Mouse (Mus musculus) midbrain, embryonic 13.5 days (tissue): ENCODE results near the gene Sema3b. TPM values are rescaled to one million over a fixed set of nuclear protein-coding genes. Genes with fewer than 3 reads are reported as not detected.

Experiments used
- ATAC-seq: fragments of 200-750 bp; cut with Nextera tagmentation; 2 replicates; pipeline ENCODE4 v1.8.0; 2017; ENCODE audit warnings: mild to moderate bottlenecking, moderate TSS enrichment, moderate library complexity
- H3K27ac ChIP-seq: fragments of 300-500 bp; sonication (generic); 2 replicates; pipeline ENCODE4 v1.5.1; 2015; ENCODE audit warnings: inconsistent platforms, mild to moderate bottlenecking, moderate library complexity
- H3K27me3 ChIP-seq: fragments of 300-500 bp; sonication (generic); 2 replicates; pipeline ENCODE4 v1.6.1; 2015; ENCODE audit warnings: mild to moderate bottlenecking, inconsistent platforms
- H3K36me3 ChIP-seq: fragments of 300-500 bp; sonication (generic); 2 replicates; pipeline ENCODE4 v1.6.1; 2015; ENCODE audit warnings: mild to moderate bottlenecking, inconsistent platforms
- H3K4me1 ChIP-seq: fragments of 300-500 bp; sonication (generic); replicated peaks from 2 replicates; pipeline ENCODE4 v1.6.1; 2015; ENCODE audit warnings: inconsistent platforms
- H3K4me2 ChIP-seq: fragments of 300-500 bp; sonication (generic); replicated peaks from 2 replicates; pipeline ENCODE4 v1.6.1; 2015; ENCODE audit warnings: moderate library complexity, mild to moderate bottlenecking, inconsistent platforms
- H3K4me3 ChIP-seq: fragments of 300-500 bp; sonication (generic); replicated peaks from 2 replicates; pipeline ENCODE4 v1.5.1; 2015; ENCODE audit warnings: mild to moderate bottlenecking, inconsistent platforms
- H3K9ac ChIP-seq: fragments of 300-500 bp; sonication (generic); replicated peaks from 2 replicates; pipeline ENCODE4 v1.6.1; 2015; ENCODE audit warnings: mild to moderate bottlenecking, inconsistent platforms
- H3K9me3 ChIP-seq: fragments of 300-500 bp; sonication (generic); 2 replicates; pipeline ENCODE4 v1.6.1; 2016; ENCODE audit warnings: mild to moderate bottlenecking, inconsistent platforms
- WGBS: fragments of 180-500 bp; shearing (Covaris S2); methylation state at CpG from one replicate; pipeline ENCODE4 v1.1.7; 2015; 5-methylcytosine and 5-hydroxymethylcytosine counted together
- polyA plus RNA-seq: library from polyadenylated mRNA; unstranded; fragments of >200 nt; fragmentation: Nextera tagmentation; extraction: Ambion mirVana; gene quantifications from 2 replicates; pipeline ENCODE4 v1.2.1, GENCODE M21; 2015

The Sema3b gene
- polyA plus RNA-seq, 1 experiment from 2014 or later: 2.7 TPM

DNA sequence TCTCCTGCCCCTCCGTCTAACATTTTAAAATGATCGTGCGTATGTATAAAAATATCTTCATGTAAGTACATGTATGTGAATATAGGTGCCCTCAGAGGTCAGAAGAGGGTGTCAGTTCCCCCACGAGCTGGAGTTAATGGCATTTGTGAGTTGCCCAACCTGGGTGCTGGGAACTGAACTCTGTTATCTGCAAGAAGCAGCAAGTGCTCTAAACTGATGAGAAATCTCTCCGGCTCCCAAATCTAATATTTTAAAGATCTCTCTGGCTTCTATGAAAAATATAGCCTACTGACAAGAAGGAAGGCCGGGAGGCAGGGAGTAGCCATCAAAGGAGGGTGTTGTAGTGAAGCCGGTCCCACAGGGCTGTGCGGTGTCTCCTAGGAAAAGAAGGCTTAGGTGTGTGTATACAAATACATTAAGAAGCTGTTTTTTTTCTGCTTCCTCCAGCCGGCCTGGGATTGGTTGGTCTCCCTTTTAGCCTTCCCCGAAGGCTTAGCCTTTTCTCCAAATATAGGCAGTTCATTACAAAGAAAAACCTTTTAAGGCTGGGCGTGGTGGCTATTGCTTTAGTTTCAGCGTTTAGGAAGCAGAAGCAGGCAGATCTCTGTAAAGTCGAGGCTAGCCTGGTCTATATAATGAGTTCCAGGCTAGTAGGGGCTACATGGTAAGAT lies 34.6 kb upstream of the Sema3b start:
- Histone ChIP-seq H3K9ac (peak overlapping the region; percentile 63; the same call in 1 of the 2 replicates), H3K4me2 (peak overlapping the region; percentile 58), H3K36me3 (no peaks in the 10 kb centered on the region), H3K4me1 (peaks cover 36% of the 10 kb centered on the region), H3K9me3 (no peaks in the 10 kb centered on the region), H3K4me3 (peak overlapping the region; percentile 38; the same call in 1 of the 2 replicates), H3K27me3 (no peaks in the 10 kb centered on the region), H3K27ac (no peak overlapping the region)
- 95% methylated on average over 13 of the region's 13 CpGs for WGBS
- no peak for ATAC-seq

DNA sequence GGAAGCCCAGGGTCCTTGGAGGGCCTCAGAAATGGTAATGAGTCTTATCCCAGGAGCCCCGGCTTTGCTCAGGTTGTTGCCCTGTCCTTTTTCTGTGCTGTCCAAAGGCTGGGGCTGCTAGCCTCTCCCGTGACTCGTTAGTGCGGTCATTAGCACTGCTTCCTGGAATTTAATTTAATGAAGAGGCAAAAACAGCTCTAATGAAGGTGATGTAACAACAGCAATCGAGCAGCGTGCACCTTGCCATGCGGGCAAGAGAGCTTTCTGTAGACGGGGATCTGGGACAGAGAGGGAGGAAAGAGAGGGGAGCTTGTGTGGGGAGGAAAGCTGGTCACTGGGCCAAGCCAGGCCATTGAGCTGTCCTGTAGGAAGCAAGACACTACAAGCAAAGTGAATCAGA lies 32.6 kb upstream of the Sema3b start:
- Histone ChIP-seq H3K27ac (peak overlapping the region; percentile 21; the same call in 1 of the 2 replicates), H3K4me1 (peaks cover 49% of the 10 kb centered on the region), H3K27me3 (no peaks in the 10 kb centered on the region), H3K4me2 (no peak overlapping the region), H3K36me3 (no peaks in the 10 kb centered on the region), H3K4me3 (no peak overlapping the region), H3K9me3 (no peaks in the 10 kb centered on the region), H3K9ac (no peak overlapping the region)
- ATAC-seq: no peak
- WGBS: 36% methylated on average over 8 of the region's 8 CpGs

DNA sequence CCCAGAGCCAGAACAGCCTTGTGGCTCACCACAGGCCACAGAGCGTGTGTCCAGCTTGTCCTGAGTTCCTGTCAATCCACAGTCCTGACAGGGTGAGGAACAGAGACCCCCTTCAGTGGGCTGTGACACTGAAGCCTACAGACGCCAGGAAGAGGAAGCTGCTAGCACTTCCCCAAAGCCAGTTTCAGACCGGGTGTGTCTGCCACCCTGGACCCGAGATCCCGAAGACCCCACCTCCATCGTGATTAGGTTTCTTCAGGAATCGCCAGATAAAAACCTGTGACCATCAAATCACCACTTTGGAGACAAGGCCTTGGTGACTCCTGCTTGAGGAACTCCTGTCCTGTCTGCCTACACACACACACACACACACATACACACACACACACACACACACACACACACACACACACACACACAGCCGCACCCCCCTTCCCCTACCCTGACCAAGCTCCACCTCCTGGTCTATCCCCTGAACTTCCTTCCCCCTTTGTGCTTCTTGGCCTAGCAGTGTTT lies 31.3 kb upstream of the Sema3b start:
- Histone ChIP-seq H3K4me2 (no peak overlapping the region), H3K27ac (no peak overlapping the region), H3K27me3 (no peaks in the 10 kb centered on the region), H3K36me3 (no peaks in the 10 kb centered on the region), H3K9ac (no peak overlapping the region), H3K4me1 (peaks cover 58% of the 10 kb centered on the region), H3K9me3 (no peaks in the 10 kb centered on the region), H3K4me3 (no peak overlapping the region)
- WGBS: 37% methylated on average over 7 of the region's 8 CpGs
- no peak for ATAC-seq

DNA sequence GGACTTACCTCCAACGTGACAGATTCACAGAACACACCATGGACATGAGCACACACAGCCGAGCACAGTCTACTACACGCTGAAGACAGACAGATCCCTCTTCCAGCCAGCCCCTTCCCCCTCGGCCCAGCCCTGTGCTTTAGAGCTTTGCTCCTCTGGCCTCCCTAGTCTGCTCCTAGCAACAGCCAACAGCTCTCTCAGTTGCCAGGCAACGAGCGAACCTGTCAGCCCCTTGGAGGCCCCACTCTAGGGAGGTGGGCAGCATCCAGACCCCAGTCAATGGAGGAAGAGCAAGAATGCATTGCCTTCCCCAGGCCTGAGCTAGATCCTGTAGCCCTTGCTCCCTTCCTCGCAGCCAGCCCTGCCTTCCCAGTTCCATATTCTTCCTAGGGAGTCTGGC lies 28.0 kb upstream of the Sema3b start:
- Histone ChIP-seq H3K27me3 (no peaks in the 10 kb centered on the region), H3K4me1 (peaks cover 66% of the 10 kb centered on the region), H3K4me2 (peak overlapping the region; percentile 37), H3K27ac (peak overlapping the region; percentile 89), H3K36me3 (no peaks in the 10 kb centered on the region), H3K9me3 (no peaks in the 10 kb centered on the region), H3K9ac (peak overlapping the region; percentile 17), H3K4me3 (no peak overlapping the region; the same call in 1 of the 2 replicates)
- WGBS: 4% methylated on average over 7 of the region's 7 CpGs
- peak; percentile 67 for ATAC-seq

DNA sequence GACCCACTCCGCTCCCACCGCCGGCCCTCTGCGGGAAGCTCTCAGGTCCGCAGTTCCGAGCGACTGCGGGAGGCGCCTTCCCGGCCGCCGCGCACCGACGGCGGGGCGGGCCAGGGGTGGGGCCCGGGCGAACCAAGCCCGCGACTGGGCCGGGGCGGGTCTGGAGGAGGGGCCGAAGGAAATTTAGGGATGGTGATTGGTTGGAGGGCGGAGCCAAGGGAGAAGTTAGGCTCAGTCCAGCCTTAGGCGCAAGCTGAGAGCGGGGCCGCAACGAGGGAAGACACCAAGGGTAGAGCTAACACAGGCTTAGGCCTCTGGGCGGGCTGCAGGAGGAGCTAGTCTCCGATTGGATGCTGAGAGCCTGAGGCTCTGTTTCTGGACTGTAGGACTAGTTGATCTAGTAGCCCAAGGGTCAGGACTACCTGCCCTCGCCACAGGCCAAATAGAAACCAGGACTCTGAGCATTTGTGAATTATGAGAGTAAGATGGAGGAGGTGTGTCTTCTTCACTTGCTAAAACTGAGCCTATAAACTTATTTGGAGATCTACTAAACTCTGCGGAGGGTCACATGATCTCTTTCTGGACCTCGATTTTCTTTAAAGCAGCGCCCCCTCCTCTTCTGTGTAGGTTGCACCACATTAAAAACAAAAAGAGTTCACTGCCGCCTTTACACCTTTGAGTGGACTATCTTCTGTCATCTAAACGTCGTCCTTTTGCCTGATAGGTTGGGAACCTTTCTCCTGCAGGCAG lies 26.4 kb upstream of the Sema3b start, which contains the start of gene Gnai2:
TSS of gene Gnai2 (minus strand) at position 89 of the 750 bp plus-strand sequence.
- H3K27me3 ChIP-seq: no peaks in the 10 kb centered on the region
- peak; percentile 83 for ATAC-seq

DNA sequence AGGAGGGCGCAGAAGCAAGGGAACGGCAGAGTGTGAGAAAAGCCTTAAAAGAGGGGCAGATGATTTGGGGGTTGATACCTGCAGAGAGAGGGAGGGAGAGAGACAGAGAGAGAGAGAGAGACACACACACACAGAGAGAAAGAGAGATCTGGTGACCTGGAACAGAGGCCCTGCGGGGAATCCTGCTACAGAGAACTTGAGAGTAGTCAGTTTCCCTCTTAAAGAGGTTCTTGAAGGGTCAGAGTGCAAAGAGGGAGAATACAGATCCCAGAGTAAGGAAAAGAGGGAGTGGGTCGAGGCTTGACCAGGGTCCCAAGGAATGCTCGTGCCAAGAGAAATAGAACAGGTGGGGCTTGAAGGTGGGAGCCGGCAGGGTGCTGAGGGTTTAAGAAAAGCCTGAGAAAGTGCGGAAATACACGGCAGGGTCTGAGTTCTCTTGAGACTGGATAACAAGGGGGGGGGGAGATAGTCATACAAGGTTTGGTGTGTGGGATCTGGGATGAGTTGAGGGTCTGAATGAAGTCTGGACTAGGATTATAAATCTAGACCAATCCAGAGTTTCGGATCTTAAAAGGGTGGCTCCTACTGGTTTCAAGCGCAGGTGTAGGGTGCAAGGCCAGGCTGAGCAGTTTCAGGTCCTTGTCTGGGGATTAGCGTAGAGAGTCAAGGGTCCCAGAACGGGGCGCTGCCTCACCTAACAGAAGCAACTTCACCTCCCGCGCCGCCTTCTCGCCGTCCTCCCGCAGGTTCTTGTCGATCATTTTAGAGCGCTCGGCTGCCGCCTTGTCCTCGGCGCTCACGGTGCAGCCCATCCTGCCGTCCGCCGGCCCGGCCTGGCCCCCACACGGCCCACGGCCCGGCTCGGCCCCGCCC lies 25.6 kb upstream of the Sema3b start:
- ATAC-seq: no peak
- no peaks in the 10 kb centered on the region for H3K9me3 ChIP-seq
- H3K36me3 ChIP-seq: no peaks in the 10 kb centered on the region
- H3K9ac ChIP-seq: peak overlapping the region; percentile 97
- H3K4me2 ChIP-seq: peak overlapping the region; percentile 90
- peaks cover 69% of the 10 kb centered on the region for H3K4me1 ChIP-seq
- under 1% methylated on average over 30 of the region's 35 CpGs for WGBS
- H3K4me3 ChIP-seq: peak overlapping the region; percentile 87
- no peaks in the 10 kb centered on the region for H3K27me3 ChIP-seq
- peak overlapping the region; percentile 98 for H3K27ac ChIP-seq

More for the DNA sequence above, 26.4 kb upstream of the Sema3b start, which contains the start of gene Gnai2:
- Histone ChIP-seq H3K4me3 (peak within 1 kb of the TSS; percentile 87), H3K4me1 (peaks cover 67% of the 10 kb centered on the region), H3K27ac (peak within 1 kb of the TSS; percentile 98), H3K9me3 (no peaks in the 10 kb centered on the region), H3K36me3 (no peaks in the 10 kb centered on the region), H3K9ac (peak within 1 kb of the TSS; percentile 97), H3K4me2 (peak within 1 kb of the TSS; percentile 90)
- 6% methylated on average over 22 of the region's 38 CpGs for WGBS

DNA sequence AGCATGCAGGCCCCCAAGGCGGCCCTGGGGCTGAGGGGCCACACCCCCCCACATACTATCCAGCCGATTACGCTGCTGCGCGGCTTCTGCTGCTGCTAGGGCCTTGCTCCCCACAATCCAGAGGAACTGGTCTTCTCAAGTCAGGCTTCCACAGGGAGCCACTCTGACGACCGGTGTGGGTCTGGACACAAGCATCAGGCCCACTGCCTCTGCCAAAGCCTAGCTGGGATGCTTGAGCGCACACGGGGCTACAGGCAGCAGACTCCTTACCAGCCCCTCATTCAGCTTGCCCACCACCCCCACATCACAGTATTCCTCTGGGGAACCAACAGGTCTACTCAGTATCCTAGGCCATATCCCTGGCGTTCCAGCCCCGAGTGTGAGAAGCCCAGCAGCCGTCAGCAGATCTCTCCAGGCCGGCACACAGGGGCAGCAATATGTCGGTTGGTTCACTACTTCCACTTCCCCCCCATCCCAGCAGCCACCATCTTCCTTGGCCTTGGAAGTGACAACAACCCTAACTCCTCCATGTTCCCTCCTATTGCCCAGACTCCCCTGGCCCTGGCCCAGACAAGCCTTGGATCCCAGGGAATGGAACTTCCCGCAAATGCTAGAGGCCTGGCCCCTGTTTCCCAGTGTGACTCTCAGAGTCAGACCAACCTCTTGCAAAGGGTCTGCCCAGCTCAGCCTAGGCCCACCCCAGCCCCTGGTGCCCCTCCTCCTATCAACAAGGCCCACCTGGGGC lies 24.8 kb upstream of the Sema3b start:
- Histone ChIP-seq H3K9me3 (no peaks in the 10 kb centered on the region), H3K27me3 (no peaks in the 10 kb centered on the region), H3K4me3 (peak overlapping the region; percentile 87), H3K4me2 (peak overlapping the region; percentile 90), H3K27ac (peak overlapping the region; percentile 98), H3K36me3 (no peaks in the 10 kb centered on the region), H3K4me1 (peaks cover 77% of the 10 kb centered on the region), H3K9ac (peak overlapping the region; percentile 97)
- no peak for ATAC-seq
- WGBS: 2% methylated on average over 15 of the region's 15 CpGs

DNA sequence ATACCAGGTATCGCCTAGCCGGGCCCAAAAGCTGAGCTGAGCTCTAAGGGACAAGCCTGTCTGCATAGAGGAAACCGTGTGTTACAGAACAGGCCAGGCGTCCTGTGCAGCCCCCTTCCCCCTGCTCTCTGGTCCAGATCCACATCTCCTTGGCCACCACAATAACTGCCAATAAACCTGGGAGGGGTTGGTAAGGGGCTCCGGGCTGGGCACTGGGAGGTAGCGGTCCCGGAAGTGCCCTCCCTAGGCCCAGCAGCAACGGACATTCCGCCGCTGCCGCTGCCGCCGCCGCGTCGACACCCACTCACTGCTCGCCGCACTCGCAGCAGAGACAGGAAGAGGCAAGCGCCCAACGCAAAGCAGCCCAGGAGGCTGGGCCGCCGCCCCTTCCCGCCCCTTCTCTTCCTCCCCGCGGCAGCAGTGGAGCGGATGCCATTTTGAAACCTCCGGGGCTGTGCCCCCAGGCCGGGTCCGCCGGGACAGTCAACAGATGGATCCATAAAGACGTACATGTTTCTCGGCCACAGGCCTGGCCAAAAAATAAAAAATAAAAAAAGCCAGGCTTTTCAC lies 24.1 kb upstream of the Sema3b start:
- Histone ChIP-seq H3K27me3 (no peaks in the 10 kb centered on the region), H3K4me2 (peak overlapping the region; percentile 90), H3K9me3 (no peaks in the 10 kb centered on the region), H3K4me1 (peaks cover 83% of the 10 kb centered on the region), H3K27ac (peak overlapping the region; percentile 98), H3K36me3 (no peaks in the 10 kb centered on the region), H3K9ac (peak overlapping the region; percentile 97), H3K4me3 (peak overlapping the region; percentile 87)
- under 1% methylated on average over 33 of the region's 33 CpGs for WGBS
- no peak for ATAC-seq

DNA sequence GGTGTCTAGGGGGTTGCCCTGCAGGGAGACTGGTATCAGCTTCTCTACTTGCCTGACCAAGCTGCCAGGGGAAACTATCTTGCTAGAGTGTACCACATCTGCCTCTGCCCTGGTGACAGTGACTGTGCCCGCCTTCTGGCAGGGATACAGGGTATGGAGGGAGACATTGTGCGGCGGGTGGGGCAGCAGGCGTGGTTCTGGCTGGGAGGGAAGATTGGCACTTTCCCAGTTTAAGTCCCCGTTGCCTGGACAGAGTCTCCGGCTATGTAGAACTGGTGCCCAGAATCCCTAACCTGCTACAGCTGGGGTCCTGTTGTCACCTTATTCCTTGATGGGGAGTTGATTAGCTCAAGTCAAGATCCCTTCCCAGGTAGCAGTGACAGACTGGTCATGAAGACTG lies 23.4 kb upstream of the Sema3b start:
- no peak for ATAC-seq
- H3K27ac ChIP-seq: peak overlapping the region; percentile 98
- no peaks in the 10 kb centered on the region for H3K27me3 ChIP-seq
- H3K4me1 ChIP-seq: peaks cover 85% of the 10 kb centered on the region
- WGBS: 17% methylated on average over 6 of the region's 6 CpGs
- peak overlapping the region; percentile 97 for H3K9ac ChIP-seq
- H3K9me3 ChIP-seq: no peaks in the 10 kb centered on the region
- no peaks in the 10 kb centered on the region for H3K36me3 ChIP-seq
- peak overlapping the region; percentile 90 for H3K4me2 ChIP-seq
- peak overlapping the region; percentile 87 for H3K4me3 ChIP-seq

DNA sequence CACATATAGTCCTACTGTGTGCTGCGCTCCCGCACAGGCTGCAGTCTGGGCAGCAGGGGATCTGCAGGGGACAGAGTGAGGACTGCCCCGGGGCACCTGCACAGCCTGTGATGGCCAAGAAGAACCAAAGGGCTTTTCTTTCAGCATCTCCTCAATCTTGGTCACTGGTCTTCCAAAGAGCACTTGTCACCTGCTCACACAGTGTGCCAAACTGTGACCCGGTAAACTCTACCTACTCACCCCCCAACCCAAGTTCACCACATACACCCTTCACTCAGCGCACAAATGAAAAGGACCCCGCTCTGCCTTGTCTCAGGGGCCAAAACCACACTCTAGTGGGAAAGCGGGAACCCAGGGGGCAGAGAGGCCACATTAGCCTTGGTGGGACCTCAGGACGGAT lies 22.8 kb upstream of the Sema3b start:
- peak overlapping the region; percentile 98 for H3K27ac ChIP-seq
- 50% methylated on average over 8 of the region's 8 CpGs for WGBS
- H3K9ac ChIP-seq: peak overlapping the region; percentile 97
- no peak for ATAC-seq
- no peaks in the 10 kb centered on the region for H3K9me3 ChIP-seq
- peak overlapping the region; percentile 87 for H3K4me3 ChIP-seq
- no peaks in the 10 kb centered on the region for H3K36me3 ChIP-seq
- H3K4me1 ChIP-seq: peaks cover 85% of the 10 kb centered on the region
- peak overlapping the region; percentile 90 for H3K4me2 ChIP-seq
- H3K27me3 ChIP-seq: no peaks in the 10 kb centered on the region
